Mouse (Mus musculus) gastrocnemius, postnatal 14 days (tissue): ENCODE measurements around the gene Prss53. TPM values are rescaled to one million over a fixed set of nuclear protein-coding genes. Genes with fewer than 3 reads are reported as not detected.
"Not testable (repeated sequence)": the region's sequence is repeated elsewhere in the genome, so short reads cannot be mapped to it uniquely, and the experiment has no call there.

Experiments
- DNase-seq: peaks from one replicate; pipeline ENCODE4 v3.0.0; 2021; ENCODE audit warnings: mixed read lengths
- intact Hi-C: fragments of 180-260 bp; cut with DNase I; formaldehyde crosslinking; loops from one replicate; pipeline ENCODE4 v1.15.1; 2025; ENCODE audit warnings: low total_unique reads
- total RNA-seq, 2 experiments: library from RNA; stranded (reverse); gene quantifications; 2 replicates each; pipeline ENCODE4 v1.2.3; 2021

Prss53 gene
- total RNA-seq, 2 experiments from 2014 or later = 0.90 to 1.1 TPM

GRCm38 (mm10) chr7:127837878-127838277, 52.9 kb downstream of the Prss53 start:
- DNase-seq, intact Hi-C loops: not testable (repeated sequence)

GRCm38 (mm10) chr7:127837473-127837872, 53.3 kb downstream of the Prss53 start:
- no peak for DNase-seq
- intact Hi-C loops = no loop called here

Other genes with a start within 250 kb of the Prss53 start
- 10 to 100 TPM; 44.8 to 65.7 TPM for gene Bcl7c, start 182.0 kb downstream of the Prss53 start, total RNA-seq
- 10 to 100 TPM; 12.1 to 14.6 TPM for gene Ctf1, start 178.2 kb downstream of the Prss53 start, total RNA-seq
- not detected for gene Ctf2, start 158.8 kb downstream of the Prss53 start, total RNA-seq
- gene Fbxl19, start 146.4 kb downstream of the Prss53 start, total RNA-seq = 1 to 10 TPM; 2.4 to 3.1 TPM
- 1 to 10 TPM; 8.1 to 9.2 TPM for gene Orai3, start 121.2 kb downstream of the Prss53 start, total RNA-seq
- 10 to 100 TPM; 15.6 to 17.4 TPM for gene Setd1a, start 114.3 kb downstream of the Prss53 start, total RNA-seq
- gene Gm49388, start 105.4 kb downstream of the Prss53 start, total RNA-seq = 1 to 10 TPM in 1 of 2 experiments, under 1 TPM in 1; 0.88 to 1.8 TPM
- gene Hsd3b7, start 90.4 kb downstream of the Prss53 start, total RNA-seq = 1 to 10 TPM; 6.9 to 8.1 TPM
- gene Stx4a, start 66.7 kb downstream of the Prss53 start, total RNA-seq = 10 to 100 TPM; 46.9 to 49.9 TPM
- 1 to 10 TPM; 1.1 to 2.2 TPM for gene Stx1b, start 66.4 kb downstream of the Prss53 start, total RNA-seq
- 10 to 100 TPM; 13.6 to 13.9 TPM for gene Zfp646, start 14.7 kb downstream of the Prss53 start, total RNA-seq
- gene Zfp668, start 14.1 kb downstream of the Prss53 start, total RNA-seq = 1 to 10 TPM; 4.6 to 4.9 TPM
- not detected for gene Gm21974, start 4.5 kb upstream of the Prss53 start, total RNA-seq
- gene Vkorc1, start 4.6 kb upstream of the Prss53 start, total RNA-seq = 10 to 100 TPM; 23.4 to 30.0 TPM
- gene Bckdk, start 13.1 kb upstream of the Prss53 start, total RNA-seq = 100 to 1,000 TPM; 103 to 113 TPM
- gene Kat8, start 21.5 kb upstream of the Prss53 start, total RNA-seq = 10 to 100 TPM; 12.5 to 15.2 TPM
- gene Prss8, start 39.1 kb upstream of the Prss53 start, total RNA-seq = not detected
- 1 to 10 TPM; 6.5 to 8.2 TPM for gene Prss36, start 55.8 kb upstream of the Prss53 start, total RNA-seq
- 100 to 1,000 TPM; 111 to 123 TPM for gene Fus, start 76.5 kb upstream of the Prss53 start, total RNA-seq
- 1 to 10 TPM; 1.8 to 1.9 TPM for gene Pycard, start 102.9 kb upstream of the Prss53 start, total RNA-seq
- gene Trim72, start 113.0 kb upstream of the Prss53 start, total RNA-seq = 100 to 1,000 TPM; 246 TPM
- 1 to 10 TPM; 1.7 to 1.8 TPM for gene Itgam, start 171.7 kb upstream of the Prss53 start, total RNA-seq
- not detected for gene Gm49368, start 171.7 kb upstream of the Prss53 start, total RNA-seq
- gene Itgax, start 238.6 kb upstream of the Prss53 start, total RNA-seq = under 1 TPM; 0.23 to 0.27 TPM